Mouse (Mus musculus): ENCODE results near the gene Cep19.

Cep19 gene

DNA sequence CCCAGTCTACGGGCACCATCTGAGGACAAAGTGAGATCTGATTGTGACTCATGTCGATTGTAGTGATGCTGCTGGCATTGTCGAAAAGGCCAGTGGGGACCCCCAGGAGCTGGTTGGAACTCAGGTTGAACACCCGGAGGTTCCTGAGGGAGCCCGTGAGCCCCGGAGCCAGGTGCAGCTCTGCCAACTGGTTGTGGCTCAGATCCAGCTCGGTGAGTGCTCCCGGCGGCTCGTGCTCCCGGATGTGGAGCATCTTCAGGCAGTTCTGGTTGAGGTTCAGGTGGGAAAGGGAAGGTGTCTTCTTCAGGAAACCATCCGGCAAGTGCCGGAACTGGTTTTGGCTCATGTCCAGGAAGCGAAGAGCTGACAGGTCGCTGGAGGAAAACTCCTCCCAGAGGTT lies 44.2 kb downstream of the Cep19 start:
- DNase-seq (ENCODE audit: extremely low spot score), result no peak

DNA sequence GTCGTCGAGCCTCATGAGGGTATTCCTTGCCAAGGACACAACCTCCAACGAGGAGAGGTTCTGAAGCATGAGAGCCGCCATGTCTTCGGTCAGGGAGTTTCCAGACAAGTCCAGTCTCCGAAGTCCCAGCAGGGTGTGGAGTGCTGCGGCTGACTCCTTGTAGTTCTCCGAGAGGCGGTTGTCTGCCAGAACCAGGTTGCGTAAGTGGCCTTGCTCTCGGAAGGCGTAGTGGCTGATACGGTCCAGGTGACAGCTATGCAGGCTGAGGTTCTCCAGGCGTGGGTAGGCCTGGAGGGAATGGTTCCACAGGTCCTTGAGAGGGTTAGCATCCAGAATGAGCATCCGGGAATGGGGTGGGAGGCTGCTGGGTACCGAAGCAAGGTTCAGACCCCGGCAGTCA lies 45.0 kb downstream of the Cep19 start:
- DNase-seq (ENCODE audit: extremely low spot score), result no peak

GRCm38 (mm10) chr16:32147589-32148207 lies 48.1 kb downstream of the Cep19 start:
- DNase-seq (ENCODE audit: extremely low spot score), result peak; percentile 20

DNA sequence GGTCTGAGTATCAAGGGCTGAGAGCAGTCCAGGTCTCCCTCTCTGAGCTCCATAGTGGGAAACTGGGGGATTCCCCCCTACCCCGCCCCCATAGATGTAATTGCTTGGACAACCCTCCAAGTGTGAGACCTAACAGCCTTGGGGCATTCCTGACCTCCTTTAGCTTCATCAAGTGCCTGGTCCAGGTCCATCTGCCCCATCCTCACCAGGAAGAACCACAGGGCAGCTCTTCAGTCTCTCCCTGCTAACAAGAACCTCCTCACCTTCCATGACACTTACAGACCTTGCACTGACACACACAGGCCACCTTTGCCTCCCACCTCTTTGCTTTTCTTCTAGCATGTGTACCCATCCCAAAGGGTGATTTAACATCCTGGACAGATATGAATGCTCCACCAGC lies 54.4 kb downstream of the Cep19 start:
- no peak for DNase-seq (ENCODE audit: extremely low spot score)

- no peak for DNase-seq (ENCODE audit: extremely low spot score)
Measured at GRCm38 (mm10) chr16:32154437-32154836, 54.8 kb downstream of the Cep19 start.

DNA sequence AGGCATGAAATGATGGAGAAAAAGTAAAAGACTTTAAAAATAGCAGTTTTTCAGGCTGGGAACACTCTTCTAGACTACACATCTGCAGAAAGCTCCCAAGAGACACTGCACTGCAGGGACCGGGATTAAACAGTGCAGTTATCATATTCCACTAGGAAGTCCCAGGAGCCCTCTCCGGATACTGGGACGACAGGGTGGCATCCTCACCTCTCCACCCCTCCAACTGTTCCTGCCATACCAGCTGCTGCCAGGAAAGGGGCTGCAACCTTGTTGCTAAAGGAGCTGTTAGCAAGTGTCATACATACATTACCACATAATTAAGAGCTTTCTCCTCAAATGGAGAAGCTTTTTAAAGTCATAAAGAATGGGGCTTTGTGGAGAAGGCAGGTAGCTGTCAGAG lies 57.1 kb downstream of the Cep19 start:
- no peak for DNase-seq (ENCODE audit: extremely low spot score)

DNA sequence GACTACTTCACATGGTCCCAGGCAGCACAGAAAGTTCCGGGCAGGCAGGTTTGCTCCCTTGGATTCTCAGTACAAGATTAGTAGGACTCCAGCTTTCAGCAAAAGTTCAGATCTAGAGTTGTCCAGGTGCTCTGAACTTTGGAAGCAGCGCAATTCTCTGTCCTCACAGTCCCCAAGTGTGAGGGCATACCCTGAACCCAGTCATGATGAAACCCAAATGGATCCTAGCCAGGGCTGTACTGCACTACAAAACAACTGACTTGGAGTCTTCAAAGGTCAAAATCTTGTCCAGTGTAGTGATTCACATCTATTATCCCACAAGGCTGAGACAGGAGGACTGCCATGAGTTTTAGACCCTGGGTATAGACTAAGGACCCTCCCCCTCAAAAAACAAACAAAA lies 57.8 kb downstream of the Cep19 start:
- DNase-seq (ENCODE audit: extremely low spot score), result no peak
